Mouse (Mus musculus) heart, postnatal 10 days (tissue): Measurements from ENCODE around the gene Dnah2. TPM values are rescaled to one million over a fixed set of nuclear protein-coding genes. Genes with fewer than 3 reads are reported as not detected.

Experiments used
- DNase-seq, 2 experiments: peaks; one replicate each; pipeline ENCODE4 v3.0.0; 2021
- intact Hi-C: fragments of 180-260 bp; cut with DNase I; formaldehyde crosslinking; loops from one replicate; pipeline ENCODE4 v1.15.1; 2025
- total RNA-seq, 2 experiments: library from RNA; stranded (reverse); gene quantifications; 2 replicates each; pipeline ENCODE4 v1.2.3; 2021

Gene Dnah2
- total RNA-seq, 2 experiments from 2014 or later: 0.02 to 0.10 TPM

GRCm38 (mm10) chr11:69477645-69478044, 71.3 kb downstream of the Dnah2 start:
- intact Hi-C loops: no loop called here

GRCm38 (mm10) chr11:69476802-69477201, 72.1 kb downstream of the Dnah2 start:
- no peak for DNase-seq
- intact Hi-C loops: no loop called here

More at GRCm38 (mm10) chr11:69477645-69478044, 71.3 kb downstream of the Dnah2 start:
- no peak for DNase-seq

- intact Hi-C loops: no loop called here
- no peak for DNase-seq
These were observed 74.2 kb downstream of the Dnah2 start for GRCm38 (mm10) chr11:69474737-69475136.

- intact Hi-C loops: no loop called here
- no peak for DNase-seq
These were observed 76.2 kb downstream of the Dnah2 start for GRCm38 (mm10) chr11:69472687-69473086.

- intact Hi-C loops: no loop called here
- DNase-seq: no peak
These were observed 77.4 kb downstream of the Dnah2 start for GRCm38 (mm10) chr11:69471491-69471890.

GRCm38 (mm10) chr11:69469301-69469700, 79.6 kb downstream of the Dnah2 start:
- intact Hi-C loops: no loop called here
- no peak for DNase-seq

GRCm38 (mm10) chr11:69463996-69464395, 84.9 kb downstream of the Dnah2 start:
- DNase-seq: no peak
- intact Hi-C loops: no loop called here

GRCm38 (mm10) chr11:69461568-69461967, 87.3 kb downstream of the Dnah2 start:
- no peak for DNase-seq
- intact Hi-C loops: no loop called here

- DNase-seq: no peak
- intact Hi-C loops: no loop called here
These were observed 89.0 kb downstream of the Dnah2 start for GRCm38 (mm10) chr11:69459883-69460282.

- intact Hi-C loops: no loop called here
These were observed 91.8 kb downstream of the Dnah2 start for GRCm38 (mm10) chr11:69457006-69457579.

GRCm38 (mm10) chr11:69452114-69452867, 96.6 kb downstream of the Dnah2 start:
- intact Hi-C loops: loop anchor here (5.0 kb wide), 1 partner anchor 50 kb away; no protein-coding TSS in a partner anchor
- peak; percentile 70 to 73 for DNase-seq

More at GRCm38 (mm10) chr11:69457006-69457579, 91.8 kb downstream of the Dnah2 start:
- DNase-seq: peak; percentile 46 to 58

GRCm38 (mm10) chr11:69447299-69447698, 101.6 kb downstream of the Dnah2 start:
- DNase-seq: no peak
- intact Hi-C loops: no loop called here

GRCm38 (mm10) chr11:69443328-69443727, 105.6 kb downstream of the Dnah2 start:
- intact Hi-C loops: no loop called here
- peak; percentile 23 to 50 for DNase-seq

GRCm38 (mm10) chr11:69437291-69437690, 111.6 kb downstream of the Dnah2 start:
- intact Hi-C loops: no loop called here
- DNase-seq: no peak

GRCm38 (mm10) chr11:69433189-69433588, 115.7 kb downstream of the Dnah2 start:
- DNase-seq: no peak
- intact Hi-C loops: loop anchor here (2.0 kb wide), 1 partner anchor 80 kb away; no protein-coding TSS in a partner anchor

- intact Hi-C loops: loop anchor here (1.0 to 2.0 kb wide), 3 partner anchors 31 to 163 kb away; no protein-coding TSS in a partner anchor
- no peak for DNase-seq
These were observed 116.3 kb downstream of the Dnah2 start for GRCm38 (mm10) chr11:69432640-69432982.

- intact Hi-C loops: loop anchor here (1.0 to 2.0 kb wide), 3 partner anchors 31 to 163 kb away; no protein-coding TSS in a partner anchor
- DNase-seq: peak; percentile 80 to 84
These were observed 116.9 kb downstream of the Dnah2 start for GRCm38 (mm10) chr11:69431829-69432639.

GRCm38 (mm10) chr11:69430631-69431030, 118.3 kb downstream of the Dnah2 start:
- intact Hi-C loops: no loop called here
- no peak for DNase-seq

- DNase-seq: peak in 1 of 2 experiments; percentile 43
- intact Hi-C loops: no loop called here
These were observed 119.6 kb downstream of the Dnah2 start for GRCm38 (mm10) chr11:69429313-69429712.

GRCm38 (mm10) chr11:69428751-69429150, 120.2 kb downstream of the Dnah2 start:
- intact Hi-C loops: no loop called here
- peak in 1 of 2 experiments; percentile 43 for DNase-seq

- no peak for DNase-seq
- intact Hi-C loops: no loop called here
These were observed 122.7 kb downstream of the Dnah2 start for GRCm38 (mm10) chr11:69426246-69426645.
